Mouse (Mus musculus) G1E (cell line): ENCODE results near the gene Taz. TPM values are rescaled to one million over a fixed set of nuclear protein-coding genes. Genes with fewer than 3 reads are reported as not detected.
A peak's percentile ranks its signal among the peaks of the same experiment; 100 is the strongest.

Source experiments
- ATAC-seq: 2 replicates; pipeline ENCODE4 v1.8.0; 2016; ENCODE audit warnings: mild to moderate bottlenecking; ENCODE audit not compliant: insufficient number of reproducible peaks, poor library complexity, low FRiP score, severe bottlenecking; ENCODE audit errors: extremely low read depth
- DNase-seq: peaks from one replicate; pipeline ENCODE4 v3.0.0; 2012; ENCODE audit warnings: low spot score
- H3K27me3 ChIP-seq: 2 replicates; pipeline ENCODE4 v1.6.1; 2012; ENCODE audit warnings: mild to moderate bottlenecking, low read length, inconsistent platforms; ENCODE audit not compliant: insufficient read depth
- H3K36me3 ChIP-seq: replicated peaks from 2 replicates; pipeline ENCODE3; 2012; ENCODE audit warnings: mild to moderate bottlenecking, inconsistent platforms
- H3K4me1 ChIP-seq: 2 replicates; pipeline ENCODE4 v1.6.1; 2012; ENCODE audit warnings: low read depth, low read length, inconsistent platforms, mixed read lengths; ENCODE audit not compliant: insufficient read depth
- H3K4me3 ChIP-seq: 2 replicates; pipeline ENCODE4 v1.5.1; 2012; ENCODE audit warnings: low read depth, mild to moderate bottlenecking, inconsistent platforms, low read length, moderate library complexity, mixed read lengths
- H3K9me3 ChIP-seq: replicated peaks from 2 replicates; pipeline ENCODE4 v1.6.1; 2012; ENCODE audit warnings: inconsistent platforms
- CTCF ChIP-seq: IDR thresholded peaks from 2 replicates; pipeline ENCODE4 v1.5.1; 2012; ENCODE audit warnings: low read depth, low read length, inconsistent platforms, mixed read lengths
- GATA1 ChIP-seq: IDR thresholded peaks from 2 replicates; pipeline ENCODE4 v1.6.1; 2012; ENCODE audit warnings: borderline replicate concordance, low read length, inconsistent platforms, mixed read lengths
- GATA2 ChIP-seq: IDR thresholded peaks from 2 replicates; pipeline ENCODE4 v1.6.1; 2012; ENCODE audit warnings: low read depth, low read length, inconsistent platforms, borderline replicate concordance
- POLR2AphosphoS5 ChIP-seq: IDR thresholded peaks from 2 replicates; pipeline ENCODE4 v1.6.1; 2012; ENCODE audit warnings: low read depth, low read length, inconsistent platforms; ENCODE audit not compliant: insufficient replicate concordance
- TAL1 ChIP-seq: conservative IDR thresholded peaks from 2 replicates; pipeline ENCODE4 v1.6.1; 2012; ENCODE audit warnings: low read depth, low read length, inconsistent platforms, mixed read lengths
- polyA plus RNA-seq: library from polyadenylated mRNA; stranded (reverse); fragments of >175 nt; gene quantifications from 2 replicates; pipeline ENCODE4 v1.2.3, GENCODE M21; 2012
- total RNA-seq, 2 experiments: library from RNA; stranded (forward) in 1 of 2; stranded (reverse) in 1 of 2; fragments of 200-1000 nt in 1 of 2; fragments of >200 nt in 1 of 2; fragmentation: Nextera tagmentation in 1 of 2; gene quantifications; 2 replicates each; pipeline ENCODE4 v1.2.3; 2014 to 2017

Taz gene
- total and polyA plus RNA-seq, 3 experiments, result 27.9 to 65.1 (median 31.4) TPM

DNA sequence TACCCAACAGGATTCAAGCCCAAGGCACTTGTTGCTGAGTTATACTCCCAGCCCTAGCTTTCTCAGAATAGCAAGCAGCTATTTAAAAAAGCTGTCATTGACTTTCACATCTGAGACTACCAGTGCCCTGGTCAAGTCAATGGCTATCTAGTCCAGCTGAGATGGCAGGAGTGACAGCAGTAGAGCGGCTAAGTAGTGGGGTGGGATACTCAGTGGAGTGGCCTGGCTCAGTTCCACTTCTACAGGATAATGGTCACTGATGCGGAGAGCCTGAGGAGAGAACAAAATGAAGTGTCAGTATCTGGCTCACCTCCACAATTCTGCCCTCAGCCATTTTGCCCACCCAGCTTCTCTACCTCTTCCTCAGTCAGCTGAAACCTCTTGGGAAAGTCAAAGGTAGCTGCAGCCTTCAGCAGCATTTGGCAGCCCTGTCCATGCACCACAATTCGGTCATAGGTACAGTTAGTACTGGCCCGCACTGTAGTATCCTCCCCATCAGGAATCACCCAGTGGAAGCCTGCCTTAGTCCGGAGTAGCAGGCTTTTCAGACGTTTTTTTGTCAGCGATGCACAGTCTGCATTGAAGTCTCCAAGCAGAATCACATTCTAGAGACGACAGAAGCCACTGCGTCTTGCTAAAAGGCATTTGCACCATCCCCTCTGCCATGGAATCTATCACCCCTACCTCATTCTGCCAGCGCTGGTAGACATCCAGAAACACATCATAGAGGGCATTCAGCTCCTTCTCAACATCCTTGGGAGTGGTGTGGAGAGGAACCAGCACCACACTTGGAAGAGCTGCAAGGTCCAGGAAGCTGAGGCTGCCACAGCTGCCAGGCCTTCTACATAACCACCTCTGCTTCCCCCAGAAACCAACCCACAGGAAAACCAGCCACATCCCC, 8.0 kb upstream of the Taz start:
- peaks cover 23% of the 10 kb centered on the region for H3K4me1 ChIP-seq
- H3K4me3 ChIP-seq, result no peak overlapping the region
- peaks cover 25% of the 10 kb centered on the region for H3K36me3 ChIP-seq
- DNase-seq (no peak), ATAC-seq (no peak)
- no peaks in the 10 kb centered on the region for H3K9me3 ChIP-seq
- H3K27me3 ChIP-seq, result no peaks in the 10 kb centered on the region
- TF ChIP-seq POLR2AphosphoS5 (peak; percentile 82), GATA2 (no peak)

DNA sequence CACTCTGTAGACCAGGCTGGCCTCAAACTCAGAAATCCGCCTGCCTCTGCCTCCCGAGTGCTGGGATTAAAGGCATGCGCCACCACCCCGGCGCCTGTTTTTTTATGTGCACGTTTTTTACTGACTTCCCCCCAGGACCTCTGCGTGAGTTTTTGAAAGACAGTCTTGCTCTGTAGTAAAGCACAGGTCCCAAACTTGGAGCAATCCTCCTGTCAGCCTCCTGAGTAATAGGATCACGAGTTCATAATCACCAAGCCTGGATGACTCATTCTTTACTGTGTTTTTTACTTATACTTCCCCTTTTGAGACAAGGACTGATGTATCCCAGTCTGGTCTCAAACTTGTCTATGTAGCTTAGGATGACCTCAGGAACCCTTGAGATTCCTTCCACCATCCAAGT, 3.8 kb upstream of the Taz start:
- Histone ChIP-seq H3K27me3 (no peaks in the 10 kb centered on the region), H3K9me3 (no peaks in the 10 kb centered on the region), H3K4me1 (peaks cover 19% of the 10 kb centered on the region), H3K4me3 (no peak overlapping the region), H3K36me3 (peaks cover 19% of the 10 kb centered on the region)
- ATAC-seq (no peak; the same call in 1 of the 2 replicates), DNase-seq (no peak)
- no peak for TF ChIP-seq CTCF
- no peak for TF ChIP-seq POLR2AphosphoS5
- no peak for TF ChIP-seq TAL1
- no peak for TF ChIP-seq GATA1
- TF ChIP-seq GATA2, result no peak

DNA sequence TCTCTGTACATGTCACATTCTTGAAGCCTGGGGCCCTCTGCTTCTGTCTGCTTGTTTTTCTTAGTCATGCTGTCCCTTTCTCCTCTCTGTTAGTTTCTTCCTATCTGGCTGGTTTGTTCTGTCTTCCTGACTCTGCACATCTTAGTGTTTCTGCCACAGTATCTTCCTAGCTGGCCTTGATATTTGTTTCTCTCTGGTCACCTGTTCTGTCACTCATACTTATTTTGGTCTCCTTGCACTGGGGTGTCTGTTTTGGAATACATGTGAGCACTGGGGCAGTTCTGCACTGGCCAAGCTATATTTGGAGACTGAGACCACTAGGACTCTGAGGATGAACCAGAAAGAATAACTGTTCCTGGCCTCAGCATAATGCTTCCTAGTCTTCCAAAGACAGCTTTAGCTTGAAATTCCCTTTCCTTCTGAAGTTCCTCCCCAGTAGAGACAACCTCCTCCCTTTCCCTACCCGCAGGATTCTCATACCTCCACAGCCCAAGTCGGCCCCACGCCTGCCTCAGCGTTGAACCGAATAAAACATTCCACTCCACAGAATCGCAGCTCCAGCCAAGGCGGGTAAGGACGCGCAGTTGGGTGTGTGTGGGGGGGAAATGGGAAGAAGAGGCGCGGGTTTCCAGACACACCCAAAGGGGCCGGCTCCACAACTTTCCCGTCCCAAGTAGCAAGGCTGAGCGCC, 526 bp upstream of the Taz start:
- ATAC-seq (no peak), DNase-seq (no peak)
- Histone ChIP-seq H3K4me1 (peaks cover 24% of the 10 kb centered on the region), H3K36me3 (peaks cover 26% of the 10 kb centered on the region), H3K9me3 (no peaks in the 10 kb centered on the region), H3K4me3 (peak overlapping the region; percentile 76), H3K27me3 (no peaks in the 10 kb centered on the region)
- no peak for TF ChIP-seq CTCF
- TF ChIP-seq GATA2, result no peak
- TF ChIP-seq TAL1, result no peak
- TF ChIP-seq POLR2AphosphoS5, result no peak
- no peak for TF ChIP-seq GATA1

DNA sequence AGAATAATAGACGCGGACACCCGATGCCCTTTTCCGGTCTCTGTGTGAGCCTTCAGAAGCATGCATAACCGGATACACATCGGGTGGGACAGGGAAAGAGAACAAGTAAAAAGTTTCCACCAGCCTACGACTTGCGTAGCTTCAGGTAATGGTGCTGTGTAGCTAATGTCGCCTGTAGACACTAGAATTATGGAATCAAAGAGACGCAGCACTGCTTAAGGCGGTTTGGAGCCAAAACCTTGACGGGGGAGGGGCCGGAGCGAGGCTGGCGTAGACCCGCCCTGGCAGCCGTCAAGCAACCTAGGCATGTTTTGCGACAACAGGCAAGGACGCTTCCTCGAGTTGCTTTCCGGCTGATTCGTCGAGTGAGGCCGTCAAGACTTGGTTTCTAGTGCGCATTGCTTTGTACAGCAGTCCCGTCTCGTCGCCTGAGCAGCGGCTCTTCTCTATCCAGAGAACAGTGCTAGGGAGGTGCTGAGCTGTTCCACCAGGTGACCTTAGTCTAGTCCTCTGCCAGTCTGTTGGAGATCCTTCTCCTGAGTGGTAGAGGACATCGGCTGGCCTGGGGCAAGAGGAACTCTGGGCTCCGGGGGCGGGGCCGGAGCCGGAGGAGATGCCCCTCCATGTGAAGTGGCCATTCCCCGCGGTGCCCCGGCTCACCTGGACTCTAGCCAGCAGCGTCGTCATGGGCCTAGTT, 831 bp downstream of the Taz start:
- no peaks in the 10 kb centered on the region for H3K27me3 ChIP-seq

GRCm38 (mm10) chrX:74283092-74283437, 1.4 kb downstream of the Taz start:
- ATAC-seq (no peak), DNase-seq (no peak)
- Histone ChIP-seq H3K9me3 (no peaks in the 10 kb centered on the region), H3K36me3 (peaks cover 33% of the 10 kb centered on the region), H3K27me3 (no peaks in the 10 kb centered on the region), H3K4me1 (peaks cover 19% of the 10 kb centered on the region), H3K4me3 (peak overlapping the region; percentile 76)
- TF ChIP-seq CTCF, result no peak
- no peak for TF ChIP-seq GATA1
- TF ChIP-seq GATA2, result no peak
- TF ChIP-seq TAL1, result no peak
- no peak for TF ChIP-seq POLR2AphosphoS5

More for the DNA sequence above, 831 bp downstream of the Taz start:
- ATAC-seq, result 0 out of 2 replicates have a peak, but pooled peaks have one; percentile 11
- Histone ChIP-seq H3K4me3 (peak overlapping the region; percentile 76), H3K9me3 (no peaks in the 10 kb centered on the region), H3K4me1 (peaks cover 22% of the 10 kb centered on the region), H3K36me3 (peaks cover 28% of the 10 kb centered on the region)
- DNase-seq, result peak; percentile 29
- TF ChIP-seq GATA2 (no peak), GATA1 (no peak), CTCF (no peak), POLR2AphosphoS5 (no peak), TAL1 (no peak)

GRCm38 (mm10) chrX:74293431-74293830, 11.7 kb downstream of the Taz start:
- Histone ChIP-seq H3K4me1 (peaks cover 11% of the 10 kb centered on the region), H3K9me3 (no peaks in the 10 kb centered on the region), H3K27me3 (no peaks in the 10 kb centered on the region), H3K4me3 (no peak overlapping the region; the same call in 1 of the 2 replicates), H3K36me3 (peaks cover 25% of the 10 kb centered on the region)
- ATAC-seq (no peak), DNase-seq (no peak)
- peak; percentile 55; the same call in 1 of the 2 replicates for TF ChIP-seq TAL1
- no peak for TF ChIP-seq GATA1
